Mouse (Mus musculus): ENCODE results near the gene Bcl9. TPM values are rescaled to one million over a fixed set of nuclear protein-coding genes. Genes with fewer than 3 reads are reported as not detected.

The Bcl9 gene
- polyA plus RNA-seq (2017; shearing (Covaris generic)) = 1 to 10 TPM; 7.4 to 7.5 TPM

GRCm38 (mm10) chr3:97297553-97298432 is at the start of gene Bcl9:
Gene Bcl9 (minus strand): TSS chr3:97297917.

GRCm38 (mm10) chr3:97158611-97159508 is 138.9 kb downstream of the Bcl9 start, which contains the start of gene Acp6:
Gene Acp6 (plus strand): TSS chr3:97158777.

Other genes with a start within 250 kb of the Bcl9 start
- gene Acp6, start 139.1 kb downstream of the Bcl9 start, polyA plus RNA-seq (2017; shearing (Covaris generic)) = 10 to 100 TPM; 69.6 to 75.9 TPM
- gene Olfr1402, start 124.1 kb upstream of the Bcl9 start, polyA plus RNA-seq (2017; shearing (Covaris generic)) = under 1 TPM in 1 of 2 experiments, not detected in 1; 0.04 TPM

All from inflammation-experienced regulatory T-cells (primary cell).